Mouse (Mus musculus): ENCODE results near the gene Sp7.

GRCm38 (mm10) chr15:102326022-102326576 lies 40.9 kb downstream of the Sp7 start, which contains the start of gene Pfdn5:
- TF ChIP-seq CTCF (IDR thresholded peaks at IDR 0.05) (peak; percentile 68), EP300 (IDR thresholded peaks at IDR 0.05) (no peak)

Data from lung, postnatal 0 days (tissue).